Mouse (Mus musculus): ENCODE results near the gene 4930524J08Rik.

DNA sequence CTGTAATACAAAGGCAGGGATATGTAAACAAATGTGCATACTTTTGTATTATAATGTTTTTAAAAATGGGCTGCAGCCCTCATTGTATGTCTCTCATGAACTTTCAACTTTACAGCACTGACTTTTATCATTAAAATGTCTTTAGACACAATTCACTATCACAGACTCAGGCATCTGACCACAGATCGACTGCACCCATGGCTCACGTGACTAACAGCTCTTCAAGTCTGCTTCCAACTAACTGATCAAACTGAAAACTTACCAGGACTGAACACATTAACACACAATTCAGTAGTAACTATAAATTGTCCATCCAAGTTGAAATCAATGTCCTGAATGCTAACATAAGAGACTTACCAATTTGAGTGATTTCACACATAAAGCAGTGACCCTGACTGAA lies 18.9 kb upstream of the 4930524J08Rik start:
- TF ChIP-seq CTCF (IDR thresholded peaks at IDR 0.05; ENCODE audit: control insufficient read depth, insufficient read depth, insufficient read length) (no peak), MAX (IDR thresholded peaks at IDR 0.05) (no peak), MYOD1 (IDR thresholded peaks at IDR 0.05; ENCODE audit: control insufficient read depth, insufficient read length, low read depth) (no peak), CEBPB (IDR thresholded peaks at IDR 0.05; ENCODE audit: low read depth) (no peak), MYOG (IDR thresholded peaks at IDR 0.05; ENCODE audit: control insufficient read depth, extremely low read depth, insufficient read length) (no peak), USF1 (IDR thresholded peaks at IDR 0.05; ENCODE audit: low read depth) (no peak), FOSL1 (IDR thresholded peaks at IDR 0.05; ENCODE audit: insufficient read depth, low read length, poor library complexity, severe bottlenecking) (no peak)

Data from C2C12 (cell line).